Mouse (Mus musculus) 3134 (cell line): ENCODE measurements at regions not wholly inside any gene's neighbourhood (a gene's known extent, or its start where the extent isn't known, plus 50 kb on each side); places are given as distances from the start of the nearest gene placed in this dataset.

Source experiments
- DNase-seq: peaks from one replicate; pipeline ENCODE4 v3.0.0-alpha.2; 2011; ENCODE audit warnings: low spot score; ENCODE audit not compliant: insufficient read length; ENCODE audit errors: extremely low read depth

- DNase-seq = no peak
These were observed 83.5 kb upstream of the Zfp618 start for GRCm38 (mm10) chr4:62881824-62882223.

GRCm38 (mm10) chr4:62882276-62882675, 83.1 kb upstream of the Zfp618 start:
- no peak for DNase-seq

DNA sequence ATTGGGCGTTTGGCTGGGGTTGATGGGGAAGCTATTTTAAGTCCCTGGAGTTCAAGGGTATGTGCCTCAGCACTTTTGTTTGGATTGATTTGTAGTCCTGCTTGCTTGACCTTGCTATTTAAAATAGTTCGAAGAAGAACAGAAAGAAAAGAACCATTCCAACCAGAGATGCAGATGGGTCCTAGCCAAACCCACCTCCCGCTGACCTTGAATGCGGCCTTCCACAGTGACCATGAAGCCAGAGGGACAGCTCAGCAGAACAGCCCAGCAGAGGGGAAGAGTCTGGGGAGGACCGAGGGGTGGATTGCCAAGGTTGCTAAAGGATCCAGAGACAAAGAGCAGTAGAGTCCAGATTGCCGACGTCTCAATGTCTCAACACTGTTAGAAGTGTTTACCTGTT, 76.6 kb upstream of the Zfp618 start:
- DNase-seq = no peak

- no peak for DNase-seq
These were observed 75.7 kb upstream of the Zfp618 start for GRCm38 (mm10) chr4:62889708-62890107.

- DNase-seq = no peak
These were observed 74.5 kb upstream of the Zfp618 start for GRCm38 (mm10) chr4:62890588-62891580.

DNA sequence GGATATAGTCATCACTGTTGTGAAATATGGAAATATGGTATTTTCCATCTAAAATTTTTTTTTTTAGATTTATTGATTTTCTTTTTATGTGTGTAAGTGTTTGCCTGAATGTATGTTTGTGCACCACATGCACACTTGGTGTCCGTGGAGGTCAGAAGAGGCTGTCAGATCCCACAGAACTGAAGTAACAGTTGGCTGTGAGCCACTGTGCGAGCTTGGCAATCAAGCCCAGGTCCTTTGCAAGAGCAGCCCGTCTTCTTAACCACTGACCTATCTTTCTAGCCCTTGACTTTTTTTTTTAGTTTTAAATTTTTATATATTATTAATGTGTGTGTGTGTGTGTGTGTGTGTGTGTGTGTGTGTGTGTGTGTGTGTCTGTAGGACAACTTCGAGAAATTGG, 52.5 kb upstream of the Zfp618 start:
- DNase-seq = no peak
